Comparison of ENCODE assay signal across 11 mouse cellular contexts in genomic region chr9:89738295-89738694, GRCm38 (mm10). TPM values are rescaled to one million over a fixed set of nuclear protein-coding genes. Genes with fewer than 3 reads are reported as not detected.
DNase-seq lines count a peak whose midpoint lies in the region; ATAC-seq and TF ChIP-seq lines count a peak whose summit lies in the region.
"Had no signal": no experiment of that assay in that cellular context is flagged by ENCODE, and none has a peak within 500 bp of the region (broad histone marks: within the 10 kb centered on the region; RNA-seq: fewer than 3 reads in every experiment).

TSS of gene Ankrd34c (minus strand) at chr9:89738475.

- TF ChIP-seq POLR2A in lung, adult 2 months (IDR thresholded peaks at IDR 0.05; ENCODE audit: borderline replicate concordance, extremely low read depth, low read depth, low read length) = no peak

- no peaks in the 10 kb centered on the region for H3K9me3 ChIP-seq in forebrain, embryonic 12.5 days
- no peaks in the 10 kb centered on the region for H3K9me3 ChIP-seq in neural tube, embryonic 13.5 days
- H3K9me3 ChIP-seq: limb, embryonic 12.5 days had no signal

- DNase-seq in adrenal gland, adult 2 months = peak; percentile 3
- DNase-seq in adrenal gland, postnatal 4 days (ENCODE audit: low spot score in 2 of 2) = no peak
- peak; percentile 67 to 74 for DNase-seq in left cerebral cortex, adult 18-20 months (ENCODE audit: low spot score in 2 of 2)
- DNase-seq in urinary bladder, postnatal 36 days (ENCODE audit: low spot score in 2 of 2) = no peak
- DNase-seq in thymus, postnatal 0 days (ENCODE audit: low spot score) = no peak
- DNase-seq in lung, adult 2 months = no peak

- H3K9ac ChIP-seq in forebrain, embryonic 12.5 days = no peak within 1 kb of the TSS
- H3K9ac ChIP-seq in neural tube, embryonic 13.5 days = no peak within 1 kb of the TSS
- H3K9ac ChIP-seq: limb, embryonic 12.5 days had no signal

- no peak for TF ChIP-seq CTCF in lung, adult 2 months (IDR thresholded peaks at IDR 0.05; ENCODE audit: insufficient read depth, low read length)

- H3K4me1 ChIP-seq in forebrain, embryonic 12.5 days = peaks cover 7% of the 10 kb centered on the region; the same call in 1 of the 2 replicates
- H3K4me1 ChIP-seq in neural tube, embryonic 13.5 days (replicated peaks) = peaks cover 6% of the 10 kb centered on the region; the same call in 1 of the 2 replicates
- no peaks in the 10 kb centered on the region for H3K4me1 ChIP-seq in lung, adult 2 months (ENCODE audit: control insufficient read depth, insufficient read depth, low read length)

- no peaks in the 10 kb centered on the region for H3K36me3 ChIP-seq in forebrain, embryonic 12.5 days (replicated peaks)
- H3K36me3 ChIP-seq in neural tube, embryonic 13.5 days = no peaks in the 10 kb centered on the region
- H3K36me3 ChIP-seq: limb, embryonic 12.5 days had no signal

- 3% methylated on average over 8 of the region's 8 CpGs for WGBS in forebrain, embryonic 12.5 days
- WGBS in neural tube, embryonic 13.5 days = 0% methylated on average over 8 of the region's 8 CpGs
- WGBS in lung, adult 2 months = 5% methylated on average over 8 of the region's 8 CpGs

- H3K27ac ChIP-seq in forebrain, embryonic 12.5 days = no peak within 1 kb of the TSS
- H3K27ac ChIP-seq in neural tube, embryonic 13.5 days (replicated peaks) = no peak within 1 kb of the TSS
- H3K27ac ChIP-seq: limb, embryonic 12.5 days had no signal

- H3K4me2 ChIP-seq in forebrain, embryonic 12.5 days = peak within 1 kb of the TSS; percentile 38
- peak within 1 kb of the TSS; percentile 41 for H3K4me2 ChIP-seq in neural tube, embryonic 13.5 days
- H3K4me2 ChIP-seq: limb, embryonic 12.5 days had no signal

- no peak within 1 kb of the TSS for H3K4me3 ChIP-seq in forebrain, embryonic 12.5 days (replicated peaks)
- peak within 1 kb of the TSS; percentile 14; the same call in 1 of the 2 replicates for H3K4me3 ChIP-seq in neural tube, embryonic 13.5 days
- H3K4me3 ChIP-seq in lung, adult 2 months (replicated peaks; ENCODE audit: extremely low read depth, low read depth, low read length) = no peak within 1 kb of the TSS
- H3K4me3 ChIP-seq: limb, embryonic 12.5 days had no signal

- peaks cover 23% of the 10 kb centered on the region for H3K27me3 ChIP-seq in forebrain, embryonic 12.5 days
- peaks cover 43% of the 10 kb centered on the region for H3K27me3 ChIP-seq in neural tube, embryonic 13.5 days

- ATAC-seq in forebrain, embryonic 12.5 days (ENCODE audit: low FRiP score) = no peak
- ATAC-seq in neural tube, embryonic 13.5 days (ENCODE audit: low read depth) = peak; percentile 67; the same call in 1 of the 2 replicates
- ATAC-seq: Patski had no signal

RNA-seq across cellular contexts. Expression of gene Ankrd34c, which starts in this region (rescaled TPM):
- not detected for total RNA-seq in adrenal gland, adult 2 months (2021)
- polyA plus RNA-seq in adrenal gland, adult 2 months (2012; rRNA removed) = not detected in 2 replicates
- not detected for total RNA-seq in adrenal gland, postnatal 4 days (2021)
- polyA plus RNA-seq in forebrain, embryonic 12.5 days (2016; fragmentation: Nextera tagmentation; extraction: Ambion mirVana) = not detected in 2 replicates
- total RNA-seq in left cerebral cortex, adult 18-20 months (2021) = 10 to 100 TPM in 1 of 2 experiments, 1 to 10 TPM in 1; 9.1 to 12.3 TPM
- polyA plus RNA-seq in neural tube, embryonic 13.5 days (2015; fragmentation: Nextera tagmentation; extraction: Ambion mirVana) = 0.06 and 0.08 TPM in 2 replicates
- not detected in 2 replicates for polyA plus RNA-seq in thymus, postnatal 0 days (2015; fragmentation: Nextera tagmentation; extraction: Ambion mirVana)
- not detected in 2 replicates for polyA plus RNA-seq in lung, adult 2 months (2012; rRNA removed)
- polyA plus RNA-seq: limb, embryonic 12.5 days; Patski; spleen, adult 2 months had no signal

Comparison
In these comparisons a context has a peak if more than half of its experiments do, and no peak if none do; other contexts are left out.
1. RNA of gene Ankrd34c (total RNA-seq): 9.1 to 12.3 TPM in left cerebral cortex, adult 18-20 months; not detected in adrenal gland, postnatal 4 days and not detected in adrenal gland, adult 2 months; every median in the first group is over 4 times any median in the second.
2. Peak in DNase-seq in adrenal gland, adult 2 months; RNA of the gene not detected or under 1 TPM.
3. Peak in ATAC-seq, H3K4me3 ChIP-seq and H3K4me2 ChIP-seq in neural tube, embryonic 13.5 days; RNA of the gene not detected or under 1 TPM.
4. DNase-seq: peak in left cerebral cortex, adult 18-20 months (2 of 2); none in adrenal gland, postnatal 4 days (0 of 2), urinary bladder, postnatal 36 days (0 of 2), thymus, postnatal 0 days (single experiment) and lung, adult 2 months (single experiment).